Mouse (Mus musculus) lung, embryonic 14.5 days (tissue): ENCODE measurements around the gene Mpdz. TPM values are rescaled to one million over a fixed set of nuclear protein-coding genes. Genes with fewer than 3 reads are reported as not detected.
A peak's percentile ranks its signal among the peaks of the same experiment; 100 is the strongest.

Experiments used
- ATAC-seq: fragments of 200-750 bp; cut with Nextera tagmentation; 2 replicates; pipeline ENCODE4 v1.8.0; 2017; ENCODE audit warnings: mild to moderate bottlenecking, moderate TSS enrichment, moderate library complexity; ENCODE audit not compliant: insufficient read depth
- DNase-seq: peaks from one replicate; pipeline ENCODE4 v3.0.0-alpha.2; 2015
- H3K27ac ChIP-seq: fragments of 300-500 bp; sonication (generic); 2 replicates; pipeline ENCODE4 v1.5.1; 2014; ENCODE audit warnings: low read depth, mild to moderate bottlenecking, moderate library complexity
- H3K27me3 ChIP-seq: fragments of 300-500 bp; sonication (generic); 2 replicates; pipeline ENCODE4 v1.6.1; 2014; ENCODE audit warnings: low read length, control low read depth; ENCODE audit not compliant: insufficient read depth
- H3K36me3 ChIP-seq: fragments of 300-500 bp; sonication (generic); 2 replicates; pipeline ENCODE4 v1.6.1; 2014; ENCODE audit warnings: control low read depth; ENCODE audit not compliant: insufficient read depth
- H3K4me1 ChIP-seq: fragments of 300-500 bp; sonication (generic); 2 replicates; pipeline ENCODE4 v1.6.1; 2014; ENCODE audit warnings: antibody characterized with exemption, control low read depth; ENCODE audit not compliant: insufficient read depth
- H3K4me2 ChIP-seq: fragments of 300-500 bp; sonication (generic); 2 replicates; pipeline ENCODE4 v1.6.1; 2014; ENCODE audit warnings: mild to moderate bottlenecking
- H3K4me3 ChIP-seq: fragments of 300-500 bp; sonication (generic); 2 replicates; pipeline ENCODE4 v1.5.1; 2014; ENCODE audit warnings: low read depth, low read length
- H3K9ac ChIP-seq: fragments of 300-500 bp; sonication (generic); 2 replicates; pipeline ENCODE4 v1.6.1; 2014
- H3K9me3 ChIP-seq: fragments of 300-500 bp; sonication (generic); 2 replicates; pipeline ENCODE4 v1.6.1; 2016; ENCODE audit warnings: low read depth, low read length, control low read depth
- CTCF ChIP-seq: IDR thresholded peaks from 2 replicates; pipeline ENCODE4 v1.5.1; 2016; ENCODE audit warnings: antibody characterized with exemption, low read depth
- WGBS: fragments of 180-500 bp; shearing (Covaris S2); extraction: QIAGEN DNeasy Blood & Tissue Kit; methylation state at CpG from one replicate; pipeline ENCODE4 v1.1.7; 2014; 5-methylcytosine and 5-hydroxymethylcytosine counted together
- polyA plus RNA-seq: library from polyadenylated mRNA; unstranded; fragments of >200 nt; fragmentation: Nextera tagmentation; extraction: Ambion mirVana; gene quantifications from 2 replicates; pipeline ENCODE4 v1.2.1, GENCODE M21; 2014

The Mpdz gene
- polyA plus RNA-seq, 1 experiment from 2014 or later, result 52.1 TPM

DNA sequence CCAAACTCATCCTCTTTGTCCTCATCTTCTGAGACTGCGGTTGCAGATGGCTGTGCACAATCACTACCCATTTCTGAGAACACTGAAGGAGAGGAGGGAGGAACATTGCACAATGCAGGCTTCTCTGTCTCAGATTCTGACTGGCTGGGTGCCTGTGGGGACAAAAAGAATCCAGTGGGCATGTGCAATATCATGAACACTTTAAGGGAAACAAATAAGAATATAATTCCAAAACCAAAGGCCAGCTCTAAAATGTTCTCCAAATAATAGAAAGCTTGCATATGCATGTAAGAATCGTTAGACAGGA is 132.5 kb downstream of the Mpdz start:
- no peak overlapping the region for H3K4me2 ChIP-seq
- WGBS, result 69% methylated on average over 2 of the region's 2 CpGs
- H3K9me3 ChIP-seq, result no peaks in the 10 kb centered on the region
- no peak overlapping the region for H3K4me3 ChIP-seq
- no peaks in the 10 kb centered on the region for H3K4me1 ChIP-seq
- H3K36me3 ChIP-seq, result peaks cover 27% of the 10 kb centered on the region
- ATAC-seq, result no peak
- TF ChIP-seq CTCF, result no peak
- H3K9ac ChIP-seq, result no peak overlapping the region
- peak; percentile 24 for DNase-seq
- peak overlapping the region; percentile 42; the same call in 1 of the 2 replicates for H3K27ac ChIP-seq
- no peaks in the 10 kb centered on the region for H3K27me3 ChIP-seq

DNA sequence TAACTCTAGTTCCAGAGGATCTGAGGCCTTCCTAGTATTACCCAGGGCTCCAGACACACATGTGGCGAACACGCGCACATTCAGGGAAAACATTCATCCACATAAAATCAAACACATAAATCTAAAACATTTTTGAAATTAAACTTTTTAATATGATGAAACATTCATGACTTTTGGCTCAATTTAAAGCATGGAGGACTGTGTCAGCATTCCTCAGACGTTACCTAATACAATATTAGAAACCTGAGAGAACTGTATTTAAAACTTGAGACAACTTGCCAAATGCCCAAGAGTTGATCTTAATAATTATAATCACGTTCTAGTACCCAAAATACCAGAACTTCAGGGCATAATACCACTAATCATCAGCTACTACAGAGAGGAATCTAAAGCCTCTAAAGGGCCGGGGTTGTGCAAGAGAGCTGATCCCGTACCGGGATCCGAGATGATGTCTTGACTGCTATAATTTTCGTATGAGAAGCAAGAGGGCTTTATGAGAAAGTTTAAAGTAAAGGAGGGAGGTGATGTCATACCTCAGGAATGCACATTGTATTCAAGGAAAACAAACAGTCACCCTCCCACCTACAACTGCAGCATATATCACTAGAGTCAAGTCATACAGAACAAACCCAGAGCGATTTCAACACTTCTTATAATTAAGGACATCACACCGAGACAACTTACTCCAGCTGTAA is 133.0 kb downstream of the Mpdz start:
- no peak overlapping the region for H3K4me3 ChIP-seq
- H3K36me3 ChIP-seq, result peaks cover 28% of the 10 kb centered on the region
- no peaks in the 10 kb centered on the region for H3K27me3 ChIP-seq
- H3K27ac ChIP-seq, result peak overlapping the region; percentile 42; the same call in 1 of the 2 replicates
- WGBS, result 64% methylated on average over 12 of the region's 12 CpGs
- H3K9me3 ChIP-seq, result no peaks in the 10 kb centered on the region
- no peak for TF ChIP-seq CTCF
- ATAC-seq (peak; percentile 44; the same call in 1 of the 2 replicates), DNase-seq (peak; percentile 50)
- no peak overlapping the region for H3K9ac ChIP-seq
- H3K4me2 ChIP-seq, result no peak overlapping the region
- H3K4me1 ChIP-seq, result no peaks in the 10 kb centered on the region

DNA sequence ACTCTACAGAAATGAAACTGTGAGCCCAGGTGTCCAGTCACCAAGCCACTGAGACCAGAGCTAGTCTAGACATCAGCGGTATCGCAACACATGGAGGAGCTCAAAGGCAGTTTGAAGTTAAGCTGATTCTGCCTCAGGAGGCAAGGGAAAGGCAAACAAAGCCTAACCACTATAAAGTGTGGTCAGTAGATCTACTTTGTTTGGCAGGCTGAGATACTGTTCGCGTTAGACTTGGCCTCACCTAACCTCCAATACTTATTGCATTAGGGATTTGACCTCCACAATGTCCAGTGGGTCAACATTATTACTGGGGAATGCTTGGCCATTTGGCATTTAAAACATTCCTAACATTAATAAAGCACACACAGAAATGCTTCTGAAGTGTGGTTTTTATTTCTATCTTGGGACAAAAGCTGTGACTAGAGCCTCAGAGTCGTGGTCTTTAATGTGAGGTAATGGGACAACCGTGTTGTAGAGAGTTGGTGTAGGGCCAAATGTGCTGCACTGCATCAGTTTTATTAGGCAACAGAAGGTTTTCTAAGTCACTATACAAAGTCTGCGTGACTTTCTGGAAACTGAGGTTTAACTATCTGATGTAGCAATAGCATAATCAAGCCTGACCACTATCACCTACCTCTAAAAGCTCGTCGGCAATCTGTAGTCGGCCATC is 134.9 kb downstream of the Mpdz start:
- no peak overlapping the region for H3K27ac ChIP-seq
- no peak overlapping the region for H3K9ac ChIP-seq
- no peak for ATAC-seq
- H3K9me3 ChIP-seq, result no peaks in the 10 kb centered on the region
- TF ChIP-seq CTCF, result no peak
- H3K4me3 ChIP-seq, result no peak overlapping the region
- WGBS, result 87% methylated on average over 10 of the region's 10 CpGs
- H3K27me3 ChIP-seq, result no peaks in the 10 kb centered on the region
- no peaks in the 10 kb centered on the region for H3K4me1 ChIP-seq
- H3K36me3 ChIP-seq, result peaks cover 36% of the 10 kb centered on the region
- no peak overlapping the region for H3K4me2 ChIP-seq
- no peak for DNase-seq

DNA sequence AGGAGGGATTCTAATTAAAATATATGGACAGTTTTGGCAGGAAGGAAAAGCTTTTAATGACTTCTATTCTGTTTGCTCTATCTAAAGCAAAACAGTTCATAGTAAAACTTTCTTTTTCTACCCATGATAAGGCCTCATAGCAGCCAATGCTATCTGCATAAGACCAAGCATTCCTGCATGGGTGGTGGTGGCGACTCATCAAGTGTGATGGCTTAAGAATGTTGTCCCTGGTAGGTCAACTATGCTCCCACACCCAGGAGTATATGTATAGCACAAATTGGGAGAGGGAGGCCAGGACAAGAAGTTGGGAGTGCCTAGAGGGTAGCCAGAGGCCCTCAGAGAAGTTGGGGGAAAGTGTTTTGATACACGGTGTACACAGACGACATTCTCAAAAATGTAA is 140.6 kb downstream of the Mpdz start:
- Histone ChIP-seq H3K9ac (no peak overlapping the region), H3K4me2 (no peak overlapping the region), H3K36me3 (peaks cover 44% of the 10 kb centered on the region), H3K27ac (no peak overlapping the region), H3K4me3 (no peak overlapping the region), H3K9me3 (no peaks in the 10 kb centered on the region), H3K4me1 (no peaks in the 10 kb centered on the region), H3K27me3 (no peaks in the 10 kb centered on the region)
- ATAC-seq (no peak), DNase-seq (no peak)
- 83% methylated on average over 3 of the region's 3 CpGs for WGBS
- no peak for TF ChIP-seq CTCF

DNA sequence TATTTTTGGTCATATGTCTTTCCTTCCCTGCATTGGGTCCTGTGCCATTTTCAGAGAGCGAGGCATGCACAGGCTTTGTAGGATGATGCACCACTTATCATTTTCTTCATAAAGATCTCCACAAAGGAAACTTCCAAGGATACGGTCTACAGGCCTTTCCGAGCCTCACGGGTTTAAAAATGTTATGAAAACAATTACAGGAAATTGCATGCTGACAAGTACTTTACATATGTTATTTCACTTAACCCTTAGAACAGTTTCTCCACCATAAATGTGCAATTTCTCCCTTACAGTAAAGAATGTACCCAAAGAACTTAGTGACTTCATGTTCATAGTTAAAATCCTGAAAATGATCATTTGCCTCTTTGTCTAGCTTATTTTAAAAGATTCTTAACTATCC is 144.2 kb downstream of the Mpdz start:
- DNase-seq (peak; percentile 7), ATAC-seq (no peak)
- Histone ChIP-seq H3K4me3 (no peak overlapping the region), H3K4me2 (no peak overlapping the region), H3K9me3 (no peaks in the 10 kb centered on the region), H3K27me3 (no peaks in the 10 kb centered on the region), H3K27ac (no peak overlapping the region), H3K36me3 (peaks cover 46% of the 10 kb centered on the region), H3K4me1 (no peaks in the 10 kb centered on the region), H3K9ac (no peak overlapping the region)
- TF ChIP-seq CTCF, result no peak
- 69% methylated on average over 4 of the region's 4 CpGs for WGBS

DNA sequence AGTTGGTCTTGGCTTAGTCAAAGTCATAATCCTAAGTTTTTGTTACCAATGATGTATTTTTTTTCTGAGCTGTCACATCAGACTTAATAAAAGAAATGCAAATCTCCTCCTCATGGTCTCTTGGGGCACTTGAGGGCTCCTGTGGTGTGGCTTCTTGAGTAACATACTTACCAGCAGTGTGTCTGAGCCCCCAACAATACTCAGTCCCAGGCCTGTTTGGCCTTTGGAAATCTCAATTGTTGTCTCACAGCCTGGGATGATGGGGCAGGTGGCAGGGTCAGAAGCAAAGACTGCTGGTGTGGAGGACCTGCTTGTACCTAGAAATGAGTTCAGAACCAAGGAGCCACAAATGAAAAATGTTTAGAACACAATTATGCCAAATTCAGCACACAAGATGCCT is 149.3 kb downstream of the Mpdz start:
- Histone ChIP-seq H3K27ac (no peak overlapping the region), H3K4me2 (no peak overlapping the region), H3K4me3 (no peak overlapping the region), H3K36me3 (peaks cover 45% of the 10 kb centered on the region), H3K27me3 (no peaks in the 10 kb centered on the region), H3K4me1 (no peaks in the 10 kb centered on the region), H3K9me3 (no peaks in the 10 kb centered on the region), H3K9ac (no peak overlapping the region)
- DNase-seq (no peak), ATAC-seq (no peak)
- TF ChIP-seq CTCF, result no peak

DNA sequence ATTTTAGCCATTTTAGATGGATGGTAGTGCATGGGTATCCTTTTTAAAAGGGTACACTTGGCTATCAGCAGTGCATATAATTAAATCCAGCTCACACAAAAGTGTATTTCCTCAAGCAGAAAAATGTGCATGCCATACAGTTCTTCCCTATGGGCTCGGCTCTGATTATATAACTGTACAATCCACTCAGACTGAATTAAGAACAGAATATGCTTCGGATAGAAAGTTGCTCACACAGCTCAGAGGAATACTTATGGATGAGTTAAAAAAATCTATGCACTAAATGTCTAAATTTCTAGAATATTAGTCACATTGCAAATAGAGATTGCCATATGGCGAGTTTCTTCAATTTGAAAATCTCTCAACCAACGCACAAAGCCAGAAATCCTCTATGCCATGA is 157.1 kb downstream of the Mpdz start:
- TF ChIP-seq CTCF, result no peak
- no peaks in the 10 kb centered on the region for H3K4me1 ChIP-seq
- H3K36me3 ChIP-seq, result peaks cover 60% of the 10 kb centered on the region
- no peak overlapping the region for H3K4me2 ChIP-seq
- no peak overlapping the region for H3K4me3 ChIP-seq
- no peaks in the 10 kb centered on the region for H3K9me3 ChIP-seq
- H3K27ac ChIP-seq, result no peak overlapping the region
- no peaks in the 10 kb centered on the region for H3K27me3 ChIP-seq
- no peak for DNase-seq
- no peak for ATAC-seq
- WGBS, result 90% methylated on average over 4 of the region's 4 CpGs
- H3K9ac ChIP-seq, result no peak overlapping the region
